Mouse (Mus musculus) stomach, embryonic 16.5 days (tissue): ENCODE results near the gene Gna15. TPM values are rescaled to one million over a fixed set of nuclear protein-coding genes. Genes with fewer than 3 reads are reported as not detected.

Source experiments
- ATAC-seq: fragments of 200-750 bp; cut with Nextera tagmentation; 2 replicates; pipeline ENCODE4 v1.8.0; 2017; ENCODE audit warnings: moderate number of reproducible peaks, moderate TSS enrichment; ENCODE audit not compliant: insufficient read depth, low FRiP score
- H3K27ac ChIP-seq: fragments of 300-500 bp; sonication (generic); 2 replicates; pipeline ENCODE4 v1.5.1; 2014; ENCODE audit warnings: low read length
- H3K27me3 ChIP-seq: fragments of 300-500 bp; sonication (generic); 2 replicates; pipeline ENCODE4 v1.6.1; 2014; ENCODE audit warnings: low read length, control low read depth, mixed read lengths; ENCODE audit not compliant: control insufficient read depth, insufficient read depth
- H3K36me3 ChIP-seq: fragments of 300-500 bp; sonication (generic); 2 replicates; pipeline ENCODE4 v1.6.1; 2014; ENCODE audit warnings: low read length; ENCODE audit not compliant: control insufficient read depth, insufficient read depth
- H3K4me1 ChIP-seq: fragments of 300-500 bp; sonication (generic); 2 replicates; pipeline ENCODE4 v1.6.1; 2014; ENCODE audit warnings: low read length, control low read depth, mixed read lengths; ENCODE audit not compliant: control insufficient read depth, insufficient read depth
- H3K4me2 ChIP-seq: fragments of 300-500 bp; sonication (generic); 2 replicates; pipeline ENCODE4 v1.6.1; 2014; ENCODE audit warnings: low read depth, low read length, mixed read lengths
- H3K4me3 ChIP-seq: fragments of 300-500 bp; sonication (generic); replicated peaks from 2 replicates; pipeline ENCODE4 v1.5.1; 2014; ENCODE audit warnings: mild to moderate bottlenecking, low read length
- H3K9ac ChIP-seq: fragments of 300-500 bp; sonication (generic); 2 replicates; pipeline ENCODE4 v1.6.1; 2014; ENCODE audit warnings: low read length
- H3K9me3 ChIP-seq: fragments of 300-500 bp; sonication (generic); replicated peaks from 2 replicates; pipeline ENCODE4 v1.6.1; 2016; ENCODE audit warnings: low read length, control low read depth; ENCODE audit not compliant: control insufficient read depth
- whole genome bisulfite sequencing: fragments of 180-500 bp; shearing (Covaris S2); extraction: QIAGEN DNeasy Blood & Tissue Kit; methylation state at CpG from one replicate; pipeline ENCODE4 v1.1.7; 2014; 5-methylcytosine and 5-hydroxymethylcytosine counted together
- microRNA-seq: library from miRNA; unstranded; fragments of <30 nt; microRNA quantifications from one replicate; pipeline ENCODE4, GENCODE M21; 2016
- polyA plus RNA-seq: library from polyadenylated mRNA; unstranded; fragments of >200 nt; fragmentation: Nextera tagmentation; extraction: Ambion mirVana; gene quantifications from 2 replicates; pipeline ENCODE4 v1.2.1, GENCODE M21; 2015

Gene Gna15
- polyA plus RNA-seq, 1 experiment from 2014 or later: 9.0 TPM

DNA sequence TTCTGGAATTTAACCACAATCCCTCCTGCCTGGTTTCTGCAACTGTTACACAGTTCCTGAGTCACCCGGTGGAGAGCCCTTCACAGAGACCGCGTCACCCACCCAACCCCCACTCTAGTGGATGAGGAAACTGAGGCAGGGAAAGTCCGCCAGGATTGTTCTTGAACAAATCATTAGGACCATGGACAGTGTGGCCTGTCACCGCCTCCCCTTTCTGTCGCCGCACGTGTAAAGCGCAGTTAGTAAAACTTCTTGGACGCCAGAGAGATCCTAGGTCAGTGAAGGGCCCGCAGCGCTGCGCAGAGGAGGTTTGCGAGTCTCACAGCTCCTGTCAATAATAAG lies 71.1 kb downstream of the Gna15 start:
- H3K27ac ChIP-seq: no peak overlapping the region
- peaks cover 66% of the 10 kb centered on the region for H3K27me3 ChIP-seq
- H3K36me3 ChIP-seq: no peaks in the 10 kb centered on the region
- no peaks in the 10 kb centered on the region for H3K4me1 ChIP-seq
- no peak overlapping the region for H3K4me3 ChIP-seq
- no peak for ATAC-seq
- no peak overlapping the region for H3K9ac ChIP-seq
- WGBS: 6% methylated on average over 14 of the region's 14 CpGs
- no peak overlapping the region for H3K4me2 ChIP-seq
- H3K9me3 ChIP-seq: no peaks in the 10 kb centered on the region

Small RNA genes lying within 50 kb of the gene (microRNA-seq; reads per million reads assigned to microRNA genes)
- gene Gm25595: not detected

Other genes with a start within 250 kb of the Gna15 start
- gene Tjp3, start 232.6 kb downstream of the Gna15 start, polyA plus RNA-seq: 29.1 and 35.7 TPM in 2 replicates
- gene Pip5k1c, start 231.3 kb downstream of the Gna15 start, polyA plus RNA-seq: 40.8 and 41.8 TPM in 2 replicates
- gene Cactin, start 203.1 kb downstream of the Gna15 start, polyA plus RNA-seq: 22.4 and 26.7 TPM in 2 replicates
- 28.1 and 31.5 TPM in 2 replicates for gene Tbxa2r, start 195.5 kb downstream of the Gna15 start, polyA plus RNA-seq
- gene Gipc3, start 181.0 kb downstream of the Gna15 start, polyA plus RNA-seq: 0.05 TPM in 1 of 2 replicates, not detected in the other
- 67.7 and 70.2 TPM in 2 replicates for gene Hmg20b, start 173.7 kb downstream of the Gna15 start, polyA plus RNA-seq
- 7.3 and 8.6 TPM in 2 replicates for gene Mfsd12, start 166.7 kb downstream of the Gna15 start, polyA plus RNA-seq
- gene 4930404N11Rik, start 158.4 kb downstream of the Gna15 start, polyA plus RNA-seq: 2.9 and 3.0 TPM in 2 replicates
- gene Fzr1, start 145.7 kb downstream of the Gna15 start, polyA plus RNA-seq: 69.2 and 79.0 TPM in 2 replicates
- gene Dohh, start 139.8 kb downstream of the Gna15 start, polyA plus RNA-seq: 77.4 and 79.6 TPM in 2 replicates
- gene Gm48551, start 139.8 kb downstream of the Gna15 start, polyA plus RNA-seq: 3.0 and 3.8 TPM in 2 replicates
- 1.3 and 1.5 TPM in 2 replicates for gene Gm48552, start 135.2 kb downstream of the Gna15 start, polyA plus RNA-seq
- gene Smim24, start 131.2 kb downstream of the Gna15 start, polyA plus RNA-seq: 61.8 and 65.3 TPM in 2 replicates
- gene Nfic, start 68.6 kb downstream of the Gna15 start, polyA plus RNA-seq: 74.8 and 82.5 TPM in 2 replicates
- gene Celf5, start 41.5 kb downstream of the Gna15 start, polyA plus RNA-seq: 1.3 and 1.5 TPM in 2 replicates
- 88.4 and 96.7 TPM in 2 replicates for gene Ncln, start 27.8 kb downstream of the Gna15 start, polyA plus RNA-seq
- gene S1pr4, start 24.1 kb downstream of the Gna15 start, polyA plus RNA-seq: 1.2 TPM in 2 replicates
- gene Gna11, start 21.0 kb upstream of the Gna15 start, polyA plus RNA-seq: 101 and 105 TPM in 2 replicates
- gene Aes, start 35.3 kb upstream of the Gna15 start, polyA plus RNA-seq: 325 and 351 TPM in 2 replicates
- 20.6 and 23.6 TPM in 2 replicates for gene Tle2, start 50.3 kb upstream of the Gna15 start, polyA plus RNA-seq
- 26.0 and 31.2 TPM in 2 replicates for gene Tle6, start 76.8 kb upstream of the Gna15 start, polyA plus RNA-seq
- 0.46 and 0.61 TPM in 2 replicates for gene BC025920, start 82.0 kb upstream of the Gna15 start, polyA plus RNA-seq
- 28.6 and 33.6 TPM in 2 replicates for gene Sirt6, start 103.6 kb upstream of the Gna15 start, polyA plus RNA-seq
- gene Ankrd24, start 104.3 kb upstream of the Gna15 start, polyA plus RNA-seq: 9.9 and 11.1 TPM in 2 replicates
- gene Gm10778, start 124.8 kb upstream of the Gna15 start, polyA plus RNA-seq: 3.8 and 4.0 TPM in 2 replicates
- gene Zfp433, start 180.6 kb upstream of the Gna15 start, polyA plus RNA-seq: 12.2 and 15.2 TPM in 2 replicates
- gene Gm3055, start 246.9 kb upstream of the Gna15 start, polyA plus RNA-seq: 5.9 and 6.6 TPM in 2 replicates